Mouse (Mus musculus) granulocyte monocyte progenitor cell, adult 5-6 weeks (primary cell): Measurements from ENCODE around the gene Bcas2. TPM values are rescaled to one million over a fixed set of nuclear protein-coding genes. Genes with fewer than 3 reads are reported as not detected.
"Not testable (repeated sequence)": the region's sequence is repeated elsewhere in the genome, so short reads cannot be mapped to it uniquely, and the experiment has no call there.

Experiments
- ATAC-seq: replicated peaks from 2 replicates; pipeline ENCODE4 v1.8.0; 2016; ENCODE audit warnings: mild to moderate bottlenecking, moderate TSS enrichment, inconsistent platforms; ENCODE audit not compliant: poor library complexity, severe bottlenecking
- total RNA-seq, 2 experiments: library from RNA; stranded (forward) in 1 of 2; stranded (reverse) in 1 of 2; fragments of 200-712, 200-1000 nt in 1 of 2; fragments of >200 nt in 1 of 2; fragmentation: Nextera tagmentation in 1 of 2; gene quantifications; 2 replicates each; pipeline ENCODE4 v1.2.3; 2014 to 2017

Gene Bcas2
- total RNA-seq, 2 experiments from 2014 or later: 107 to 136 TPM

DNA sequence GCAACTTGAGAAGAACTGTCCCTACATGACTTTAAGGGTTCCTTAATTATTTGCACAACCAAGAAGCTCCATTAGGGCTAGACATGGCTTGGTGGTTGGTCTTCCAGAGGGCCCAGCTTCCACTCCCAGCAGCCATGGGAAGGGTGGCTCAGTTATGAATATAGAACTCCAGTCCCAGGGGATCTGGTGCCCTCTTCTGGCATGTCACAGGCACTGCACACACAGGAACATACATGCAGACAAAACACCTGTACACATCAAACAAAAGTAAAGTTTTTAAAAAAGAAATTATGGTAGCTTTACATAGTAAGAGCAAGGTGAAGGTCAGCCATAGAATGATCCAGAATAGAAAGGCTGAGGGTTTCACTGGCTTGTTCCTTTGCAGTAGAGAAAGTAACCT is 17.7 kb upstream of the Bcas2 start:
- peak; percentile 77 for ATAC-seq

DNA sequence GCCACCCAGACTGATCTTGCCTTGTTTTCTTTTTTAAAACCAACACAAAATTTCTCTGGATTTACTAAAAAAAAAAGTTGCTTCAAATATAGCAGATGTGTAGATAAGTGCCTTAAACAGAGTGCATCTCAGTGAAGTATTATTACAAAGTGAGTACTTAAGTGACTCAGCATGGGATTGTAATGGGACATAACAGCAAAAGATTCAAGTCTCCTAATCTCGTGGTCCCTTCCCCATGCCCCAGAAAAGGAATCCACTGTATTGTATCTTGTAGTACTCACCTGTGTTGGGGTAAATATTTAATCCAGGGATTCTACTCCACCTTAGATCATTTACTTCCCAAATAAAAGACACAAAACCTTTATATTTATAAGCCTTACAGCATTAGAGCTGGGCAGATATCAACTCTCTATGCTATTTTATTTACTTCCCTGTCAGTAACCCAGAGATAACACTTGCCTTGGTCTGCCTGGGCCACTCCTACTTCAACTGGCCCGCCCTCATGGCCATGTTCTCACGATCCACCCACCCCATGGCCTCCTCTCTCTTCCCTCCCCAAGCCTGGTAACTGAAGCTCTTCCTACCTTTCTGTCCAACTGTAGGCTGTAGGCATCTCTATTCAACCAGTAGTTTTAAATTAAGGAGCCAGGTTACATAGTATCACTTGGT is 12.1 kb upstream of the Bcas2 start:
- ATAC-seq: no peak

DNA sequence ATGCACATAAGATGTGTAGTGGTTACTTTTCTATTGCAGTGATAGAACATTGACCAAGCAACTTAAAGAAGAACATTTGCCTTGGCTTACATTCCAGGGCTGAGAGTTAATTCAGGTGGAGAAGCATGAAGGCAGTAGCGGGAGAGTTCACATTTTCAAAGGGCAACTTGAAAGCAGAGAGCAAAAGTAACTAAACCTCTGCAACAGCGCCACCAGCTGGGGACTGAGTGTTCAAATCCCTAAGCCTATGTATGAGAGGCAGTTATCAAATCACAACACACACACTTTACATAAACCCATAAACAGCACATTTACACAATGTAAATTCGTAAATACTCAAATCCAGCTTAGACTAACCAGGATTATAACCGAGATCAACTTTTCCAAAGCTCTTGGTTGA is 1.7 kb upstream of the Bcas2 start:
- ATAC-seq: peak; percentile 49

DNA sequence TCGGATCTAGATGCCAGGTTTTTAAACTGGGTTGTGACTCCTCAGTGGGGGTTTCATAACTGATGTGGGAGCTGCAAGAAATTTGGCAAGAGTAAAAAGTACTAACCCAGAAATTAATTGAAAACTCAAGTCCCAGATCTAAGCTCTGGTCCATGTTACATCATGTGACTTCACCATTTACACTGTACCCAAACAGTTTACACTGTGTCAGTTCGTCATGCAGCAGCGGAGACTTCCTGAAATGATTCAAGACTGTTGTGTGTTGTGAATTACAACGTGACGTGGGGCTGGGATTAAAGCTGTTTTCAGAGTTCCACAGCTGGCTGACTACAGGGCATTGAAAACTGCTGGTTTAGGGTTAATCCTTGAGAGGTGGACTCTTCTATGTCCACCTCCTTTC is 1.2 kb downstream of the Bcas2 start:
- peak; percentile 58 for ATAC-seq

DNA sequence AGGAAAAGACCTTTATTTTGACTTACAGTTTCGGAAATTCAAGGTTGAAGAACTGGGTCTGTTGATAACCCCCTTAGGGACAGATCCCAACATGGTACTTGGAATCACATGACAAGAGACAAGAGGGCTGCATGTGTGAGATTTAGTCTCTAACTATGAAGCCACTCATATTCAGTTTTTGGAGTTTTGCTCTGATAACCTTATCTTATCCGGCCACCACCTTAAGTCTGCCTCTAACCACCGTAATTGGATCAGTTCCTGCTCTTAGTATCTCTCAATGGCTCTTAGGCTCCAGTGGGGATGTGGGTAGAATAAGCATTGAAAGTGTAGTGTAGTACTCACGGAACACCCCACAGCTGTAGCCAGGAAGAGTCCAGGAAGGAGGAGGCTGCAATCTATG is 5.3 kb downstream of the Bcas2 start:
- no peak for ATAC-seq

DNA sequence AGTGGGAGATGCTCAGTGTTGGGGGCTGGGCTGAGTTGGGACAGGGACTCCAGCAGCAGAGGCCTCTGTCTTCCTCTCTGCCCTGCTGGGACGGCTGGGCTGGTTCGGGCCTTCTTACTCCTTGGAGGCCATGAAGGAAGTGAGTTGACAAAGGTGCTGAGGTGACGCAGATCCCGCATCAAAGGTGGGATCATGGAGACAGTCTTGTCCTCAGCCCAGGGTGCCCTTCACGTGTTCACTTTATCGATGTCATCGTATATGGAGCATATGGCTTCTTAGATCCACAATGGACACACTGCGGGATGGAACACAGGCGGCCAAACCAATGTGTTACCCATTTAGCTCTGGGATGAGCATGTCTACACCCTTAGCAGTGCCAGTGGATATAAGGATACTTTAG is 8.1 kb downstream of the Bcas2 start:
- no peak for ATAC-seq

DNA sequence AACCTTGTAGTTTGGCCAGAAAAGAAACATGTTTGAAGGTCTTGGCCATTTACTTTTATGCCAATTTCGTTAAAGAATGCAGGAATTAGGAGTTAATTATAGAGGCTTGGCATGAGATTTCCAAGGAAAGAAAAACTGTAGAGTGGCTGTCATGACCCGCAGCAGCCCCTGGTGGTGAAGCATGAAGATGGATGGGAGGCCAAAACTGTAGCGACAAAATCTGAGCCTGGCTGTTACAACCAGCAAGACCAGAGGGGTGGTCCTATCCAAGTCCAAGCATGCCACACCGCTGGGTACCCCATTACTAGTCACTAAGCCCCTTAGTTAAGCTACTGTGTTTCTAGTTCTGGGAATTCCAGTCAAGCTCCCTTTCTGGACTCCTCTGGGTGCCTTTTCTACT is 9.7 kb downstream of the Bcas2 start:
- no peak for ATAC-seq

DNA sequence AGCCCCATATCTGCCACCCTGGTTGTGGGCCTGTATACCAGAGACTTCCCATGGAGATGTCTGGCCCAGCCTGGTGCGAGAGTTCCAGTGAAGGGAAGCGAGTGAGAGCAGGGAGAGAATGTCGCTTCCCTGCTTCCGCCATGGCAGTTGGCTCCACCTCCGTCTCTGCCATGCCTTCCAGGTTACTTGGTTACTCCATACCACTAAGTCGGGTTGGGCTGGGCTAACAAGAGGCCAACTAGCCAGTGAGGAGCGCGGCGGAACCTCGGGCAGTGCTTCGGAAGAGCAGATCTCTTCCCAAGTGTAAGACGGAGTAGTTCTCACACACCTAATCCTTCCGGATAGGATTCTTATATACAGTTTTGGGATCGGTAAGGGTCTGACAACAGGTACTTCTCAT is 11.4 kb downstream of the Bcas2 start:
- no peak for ATAC-seq

DNA sequence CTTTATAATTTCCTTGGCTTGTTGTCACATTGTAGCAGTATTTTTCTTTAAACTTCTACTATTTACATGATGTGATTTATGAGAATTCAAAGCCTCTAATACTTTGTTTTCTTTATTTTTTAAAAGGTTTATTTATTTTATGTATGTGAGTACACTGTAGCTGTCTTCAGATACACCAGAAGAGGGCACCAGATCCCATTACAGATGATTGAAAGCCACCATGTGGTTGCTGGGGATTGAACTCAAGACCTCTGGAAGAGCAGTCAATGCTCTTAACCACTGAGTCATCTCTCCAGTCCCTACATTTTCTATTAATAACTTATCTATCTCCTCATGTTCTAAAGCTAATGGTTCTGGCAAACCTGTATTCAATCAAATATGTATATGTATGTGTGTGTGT is 13.0 kb downstream of the Bcas2 start:
- not testable (repeated sequence) for ATAC-seq

DNA sequence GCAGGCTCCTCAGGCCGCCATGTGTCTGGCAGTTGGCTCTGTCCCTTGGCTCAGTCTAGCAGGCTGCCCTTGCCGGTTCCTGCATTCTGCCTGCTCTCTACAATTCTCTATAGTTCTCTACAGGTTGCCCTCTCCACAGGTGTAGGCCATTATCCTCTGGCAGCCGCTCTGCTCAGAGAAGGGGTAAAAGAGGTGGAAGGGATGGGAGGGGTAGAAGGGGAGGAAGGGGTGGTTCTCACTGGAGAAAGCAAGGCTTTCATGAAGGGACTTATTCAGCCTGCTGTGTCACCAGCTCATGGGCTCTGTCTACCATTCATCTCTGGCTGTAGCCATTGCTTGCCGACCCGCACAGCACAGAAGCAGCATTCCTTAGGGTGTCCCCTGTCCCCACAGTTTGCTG is 17.0 kb downstream of the Bcas2 start:
- no peak for ATAC-seq

DNA sequence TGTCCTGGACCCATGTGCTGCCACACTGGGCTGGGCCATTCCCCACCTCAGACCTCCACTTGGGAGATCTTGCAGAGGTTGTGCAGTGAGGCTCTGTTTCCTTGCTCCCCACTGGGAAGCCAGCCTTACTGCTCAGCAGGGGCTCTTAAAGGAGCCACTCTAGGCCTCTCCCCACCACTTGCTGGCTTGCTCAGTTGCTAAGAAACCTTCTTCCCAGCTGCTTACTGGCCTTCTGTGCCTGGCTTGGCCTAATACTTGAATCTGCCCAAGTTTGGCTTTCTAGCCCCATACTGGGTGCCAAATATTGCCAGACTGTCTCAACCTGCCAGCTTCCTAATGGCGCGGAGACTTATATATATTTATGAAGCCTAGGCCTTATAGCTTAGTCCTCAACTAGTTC is 17.4 kb downstream of the Bcas2 start:
- ATAC-seq: no peak

DNA sequence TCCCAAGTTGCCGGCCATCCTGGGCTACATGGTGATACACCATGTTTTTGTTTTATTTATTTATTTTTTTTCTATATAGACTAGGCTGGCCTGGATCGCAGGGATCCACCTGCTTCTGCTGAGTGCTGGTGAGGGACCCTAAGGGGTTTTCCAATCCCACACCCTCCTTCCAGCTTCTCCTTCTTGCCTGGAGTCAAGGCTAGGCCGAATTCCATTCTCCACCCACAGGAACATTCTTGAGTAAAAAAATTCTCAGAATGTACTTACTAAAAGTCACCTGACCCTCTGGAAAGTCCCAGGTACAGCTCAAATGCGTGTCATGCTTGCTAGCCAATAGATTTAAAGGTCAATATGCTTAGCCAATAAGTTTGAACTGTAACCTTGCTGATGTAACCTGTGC is 20.7 kb downstream of the Bcas2 start:
- ATAC-seq: no peak

DNA sequence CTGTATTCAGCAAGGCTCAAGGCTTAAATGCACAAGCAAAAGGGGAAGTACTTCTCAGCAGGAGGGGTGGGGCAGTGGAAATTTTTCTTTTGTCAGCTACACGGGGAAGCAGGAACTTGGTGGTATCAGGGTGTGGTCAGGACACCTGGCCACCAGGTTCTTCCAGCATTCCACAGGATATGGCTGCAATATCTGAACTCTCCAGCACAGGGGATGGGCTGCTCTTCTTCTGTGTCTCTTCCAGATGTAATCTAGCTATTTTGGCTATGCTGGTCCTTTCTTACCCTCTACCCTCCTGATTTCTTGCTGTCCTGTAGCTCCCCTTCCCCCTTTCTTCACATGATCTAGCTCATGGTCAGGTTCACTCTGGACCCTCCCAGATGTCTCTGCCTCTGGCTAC is 21.7 kb downstream of the Bcas2 start:
- no peak; the same call in 1 of the 2 replicates for ATAC-seq

DNA sequence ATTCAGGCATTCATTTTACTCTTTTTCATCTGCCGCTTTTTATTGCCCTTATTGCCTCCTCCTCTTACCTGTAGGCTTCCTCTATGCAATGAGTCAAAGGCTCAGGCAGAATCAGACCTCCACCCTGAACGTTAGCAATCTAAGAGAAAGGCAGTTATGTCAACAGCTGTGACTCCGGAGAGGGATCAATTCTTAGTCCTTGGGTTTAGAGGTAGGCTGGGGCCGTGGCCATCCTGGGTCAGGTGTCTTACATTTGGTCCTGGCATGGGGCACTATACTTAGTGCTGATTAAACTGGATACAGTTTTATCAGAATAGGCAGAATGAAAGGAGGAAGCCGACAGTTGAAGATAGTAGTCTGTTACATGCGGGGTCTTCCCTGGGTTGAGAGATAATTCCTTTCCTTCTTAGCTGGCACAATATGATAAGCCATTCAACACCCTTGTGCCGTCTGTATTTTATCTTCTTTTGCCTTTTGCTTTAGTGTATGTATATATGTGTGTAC is 24.9 kb downstream of the Bcas2 start:
- no peak for ATAC-seq

DNA sequence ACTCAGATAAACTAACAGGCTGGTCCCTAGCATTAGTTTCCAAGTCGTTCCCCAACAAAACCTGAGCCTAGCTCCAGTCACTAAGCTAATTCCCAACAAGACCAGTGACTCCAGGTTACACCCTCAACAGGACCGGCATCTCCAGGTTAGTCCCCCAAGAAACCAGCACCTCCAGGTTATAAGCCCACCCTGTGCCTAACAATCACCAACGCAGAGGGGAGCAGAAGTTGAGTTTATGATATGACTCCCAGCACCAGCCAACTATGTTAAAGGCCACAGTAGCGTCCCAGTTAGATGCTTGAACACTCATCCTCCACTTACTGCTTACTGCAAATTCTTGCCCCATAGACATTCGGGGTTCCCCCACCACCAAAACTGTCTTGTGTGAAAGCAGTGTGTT is 27.9 kb downstream of the Bcas2 start:
- ATAC-seq: no peak

DNA sequence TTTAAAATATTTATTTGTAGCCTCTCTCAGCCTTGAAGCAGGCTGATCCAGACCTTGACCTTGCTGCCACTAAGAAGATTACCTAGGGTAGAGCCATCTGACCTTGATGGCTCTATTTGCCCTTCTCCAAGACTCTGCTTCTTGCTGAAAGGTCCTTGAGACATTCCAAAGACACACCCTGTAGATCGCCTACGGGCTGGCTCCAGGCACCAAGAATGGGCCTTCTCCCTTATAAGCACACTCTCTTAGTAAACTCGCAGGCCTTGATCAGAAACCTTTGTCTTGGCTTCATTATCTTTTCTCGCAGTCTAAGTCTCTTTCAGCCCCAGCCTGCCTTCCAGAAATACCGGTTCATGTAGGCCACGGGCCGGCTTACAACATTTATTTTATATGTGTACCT is 29.6 kb downstream of the Bcas2 start:
- not testable (repeated sequence) for ATAC-seq

DNA sequence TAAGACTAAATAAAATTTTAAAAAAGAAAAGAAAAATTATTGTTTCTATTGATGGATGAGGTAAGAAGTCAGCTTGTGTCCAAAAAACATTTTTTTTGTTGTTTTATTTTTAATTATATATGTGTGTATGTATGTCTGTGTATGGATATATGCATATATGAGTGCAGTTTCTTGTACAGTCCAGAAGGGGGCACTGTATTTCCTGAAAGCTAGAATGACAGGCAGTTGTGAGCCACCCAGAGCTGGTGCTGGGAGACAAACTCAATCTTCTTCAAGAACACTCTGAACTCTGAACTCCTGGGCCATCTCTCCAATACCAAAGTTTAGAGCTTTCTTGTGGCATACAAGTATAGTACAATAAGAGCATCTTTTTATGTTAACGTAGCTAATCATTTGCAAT is 32.1 kb downstream of the Bcas2 start:
- no peak for ATAC-seq

DNA sequence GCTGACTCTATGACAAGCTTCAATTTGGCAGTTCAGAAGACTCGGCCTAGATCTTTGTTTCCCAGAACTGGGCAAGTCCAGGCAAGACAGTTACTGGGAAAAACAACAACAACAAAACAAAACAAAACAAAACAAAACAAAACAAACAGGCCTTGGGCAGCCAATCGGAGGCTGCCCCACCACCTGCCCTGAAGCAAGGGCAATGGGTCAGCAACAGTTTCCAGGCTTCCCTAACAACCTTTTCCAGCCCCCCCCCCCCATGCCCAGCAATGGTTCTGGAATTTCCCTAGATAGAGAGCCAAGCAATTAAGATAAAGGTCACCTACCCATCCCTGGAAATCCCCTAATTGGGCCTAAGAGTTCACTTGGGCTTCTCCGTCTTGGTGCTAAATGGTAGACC is 33.0 kb downstream of the Bcas2 start:
- ATAC-seq: no peak

DNA sequence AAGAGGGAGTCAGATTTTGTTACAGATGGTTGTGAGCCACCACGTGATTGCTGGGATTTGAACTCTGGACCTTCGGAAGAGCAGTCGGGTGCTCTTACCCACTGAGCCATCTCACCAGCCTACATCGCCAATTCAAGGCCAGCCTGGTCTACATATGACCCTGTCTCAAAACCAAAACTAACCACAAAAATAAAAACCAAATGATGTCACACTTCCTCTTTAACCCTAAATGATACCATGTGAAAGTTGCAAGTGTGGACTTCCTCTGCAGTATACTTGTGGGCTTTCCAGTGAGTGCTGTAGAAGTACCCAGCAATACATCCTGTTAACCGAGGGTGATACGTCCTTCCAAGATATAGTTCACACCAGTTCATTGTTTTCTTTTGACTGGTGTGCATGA is 34.9 kb downstream of the Bcas2 start:
- ATAC-seq: peak; percentile 95

DNA sequence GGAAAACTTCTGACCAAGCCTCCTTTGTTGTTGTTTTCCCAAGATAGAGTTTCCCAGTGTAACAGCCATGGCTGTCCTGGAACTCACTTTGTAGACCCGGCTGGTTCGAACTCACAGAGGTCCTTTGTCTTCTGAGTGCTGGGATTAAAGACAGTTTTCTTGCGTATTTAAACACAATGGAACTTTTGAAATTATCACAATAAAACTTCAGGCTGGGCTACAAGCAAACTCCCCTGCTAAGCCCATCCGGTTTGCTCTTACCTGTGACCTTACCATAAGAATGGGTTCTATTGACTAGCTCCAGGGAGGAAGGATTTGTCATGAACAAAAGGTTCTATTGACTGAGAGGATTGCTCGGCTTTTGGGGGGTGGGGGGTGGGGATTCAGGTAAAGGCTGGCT is 36.3 kb downstream of the Bcas2 start:
- no peak for ATAC-seq

DNA sequence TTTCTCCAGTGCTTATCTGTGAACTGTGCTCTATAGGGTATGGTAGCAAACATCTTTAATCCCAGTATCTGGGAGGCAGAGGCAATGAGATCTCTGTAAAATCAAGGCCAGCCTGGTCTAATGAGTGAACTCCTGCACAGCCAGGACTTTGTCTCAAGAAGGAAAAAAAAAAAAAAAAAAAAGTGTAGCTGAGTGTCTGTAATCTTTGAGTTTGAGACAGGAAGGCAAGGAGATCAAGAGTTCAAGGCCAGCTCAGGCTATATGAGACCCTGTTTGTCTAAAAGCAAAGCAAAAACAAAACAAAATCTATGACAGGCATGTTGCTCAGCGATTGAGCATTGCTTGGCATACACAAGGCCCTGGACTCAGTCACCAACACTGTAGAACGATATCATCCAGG is 36.8 kb downstream of the Bcas2 start:
- ATAC-seq: no peak

DNA sequence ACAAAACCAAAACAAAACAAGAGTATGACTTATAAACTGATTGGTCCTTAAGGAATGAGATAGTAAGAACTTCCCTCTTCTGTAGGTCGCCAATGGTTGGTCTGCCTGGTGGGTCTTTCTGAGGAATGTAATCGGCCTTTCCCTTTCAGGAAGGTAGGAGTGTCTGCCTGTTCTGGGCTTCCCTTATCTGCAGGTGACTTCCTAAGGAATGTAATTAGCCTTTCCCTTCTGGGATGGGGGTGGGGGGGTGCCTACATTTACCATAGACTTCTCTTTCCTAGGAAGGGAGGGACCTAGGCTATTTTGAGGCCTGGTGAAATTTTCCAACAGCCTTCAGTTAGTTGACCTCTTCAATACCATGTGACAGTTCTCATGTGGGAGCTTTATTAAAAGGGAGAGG is 39.6 kb downstream of the Bcas2 start:
- ATAC-seq: no peak

DNA sequence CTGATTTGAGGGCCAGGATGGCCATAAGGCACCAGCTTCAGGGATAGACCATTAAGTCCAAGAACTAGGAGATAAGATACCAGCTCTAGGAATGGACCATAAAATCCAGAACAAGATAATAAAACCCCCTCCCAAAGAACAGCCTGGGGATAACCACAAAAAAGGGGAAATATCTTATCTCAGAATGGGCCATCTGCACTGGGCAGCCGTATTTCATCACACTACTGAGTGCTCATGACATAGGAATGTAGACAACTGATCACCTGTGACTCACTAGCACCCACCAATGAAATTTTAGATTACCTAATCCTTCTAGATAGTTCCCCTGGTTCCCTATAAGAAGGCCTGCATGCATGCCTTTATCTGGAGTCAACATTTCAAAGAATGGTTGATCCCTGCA is 40.7 kb downstream of the Bcas2 start:
- ATAC-seq: peak; percentile 76
